Mouse (Mus musculus): ENCODE results near the gene Dhx38. TPM values are rescaled to one million over a fixed set of nuclear protein-coding genes. Genes with fewer than 3 reads are reported as not detected.

Gene Dhx38
- polyA plus RNA-seq, 1 experiment from 2014 or later = 5.6 TPM

- TF ChIP-seq CTCF (IDR thresholded peaks at IDR 0.05; ENCODE audit: low read depth) = no peak
- TF ChIP-seq EP300 (IDR thresholded peaks at IDR 0.05; ENCODE audit: low read depth) = no peak
- Histone ChIP-seq H3K4me1 (ENCODE audit: insufficient read depth) (peaks cover 8% of the 10 kb centered on the region), H3K27ac (ENCODE audit: low read depth) (peak overlapping the region; percentile 72), H3K4me3 (ENCODE audit: low read depth, low read length) (no peak overlapping the region), H3K36me3 (replicated peaks; ENCODE audit: insufficient read depth, low read length) (peaks cover 37% of the 10 kb centered on the region), H3K9ac (replicated peaks) (no peak overlapping the region), H3K9me3 (ENCODE audit: low read length) (no peaks in the 10 kb centered on the region), H3K4me2 (ENCODE audit: low read depth, low read length) (no peak overlapping the region), H3K27me3 (ENCODE audit: insufficient read depth, low read length) (no peaks in the 10 kb centered on the region)
- DNase-seq (no peak), ATAC-seq (no peak)
- WGBS (ENCODE audit: insufficient replicate concordance) = 81% methylated on average over 12 of the region's 12 CpGs
Observed at GRCm38 (mm10) chr8:109571139-109571538, 5.5 kb upstream of the Dhx38 start.

GRCm38 (mm10) chr8:109564766-109565165, 895 bp downstream of the Dhx38 start:
- Histone ChIP-seq H3K27me3 (ENCODE audit: insufficient read depth, low read length) (no peaks in the 10 kb centered on the region), H3K27ac (ENCODE audit: low read depth) (peak overlapping the region; percentile 99), H3K9me3 (ENCODE audit: low read length) (no peaks in the 10 kb centered on the region), H3K4me1 (ENCODE audit: insufficient read depth) (peaks cover 18% of the 10 kb centered on the region), H3K4me3 (ENCODE audit: low read depth, low read length) (peak overlapping the region; percentile 97), H3K36me3 (replicated peaks; ENCODE audit: insufficient read depth, low read length) (peaks cover 32% of the 10 kb centered on the region), H3K4me2 (ENCODE audit: low read depth, low read length) (peak overlapping the region; percentile 87), H3K9ac (replicated peaks) (peak overlapping the region; percentile 88)
- 3% methylated on average over 10 of the region's 10 CpGs for WGBS (ENCODE audit: insufficient replicate concordance)
- DNase-seq (no peak), ATAC-seq (no peak)
- TF ChIP-seq CTCF (IDR thresholded peaks at IDR 0.05; ENCODE audit: low read depth) (no peak), EP300 (IDR thresholded peaks at IDR 0.05; ENCODE audit: low read depth) (no peak)

GRCm38 (mm10) chr8:109563881-109564280, 1.8 kb downstream of the Dhx38 start:
- Histone ChIP-seq H3K4me3 (ENCODE audit: low read depth, low read length) (no peak overlapping the region), H3K9ac (replicated peaks) (no peak overlapping the region), H3K27ac (ENCODE audit: low read depth) (no peak overlapping the region), H3K4me2 (ENCODE audit: low read depth, low read length) (peak overlapping the region; percentile 87), H3K4me1 (ENCODE audit: insufficient read depth) (peaks cover 18% of the 10 kb centered on the region), H3K36me3 (replicated peaks; ENCODE audit: insufficient read depth, low read length) (peaks cover 39% of the 10 kb centered on the region), H3K9me3 (ENCODE audit: low read length) (no peaks in the 10 kb centered on the region), H3K27me3 (ENCODE audit: insufficient read depth, low read length) (no peaks in the 10 kb centered on the region)
- TF ChIP-seq CTCF (IDR thresholded peaks at IDR 0.05; ENCODE audit: low read depth) = no peak
- no peak for TF ChIP-seq EP300 (IDR thresholded peaks at IDR 0.05; ENCODE audit: low read depth)
- DNase-seq (no peak), ATAC-seq (no peak)
- WGBS (ENCODE audit: insufficient replicate concordance) = 36% methylated on average over 2 of the region's 2 CpGs

- DNase-seq (peak; percentile 51), ATAC-seq (no peak)
- peaks cover 98% of the 10 kb centered on the region for H3K36me3 ChIP-seq (replicated peaks; ENCODE audit: insufficient read depth, low read length)
Observed at GRCm38 (mm10) chr8:109551663-109552062, 14.0 kb downstream of the Dhx38 start.

GRCm38 (mm10) chr8:109544049-109544448, 21.6 kb downstream of the Dhx38 start:
- H3K4me1 ChIP-seq (ENCODE audit: insufficient read depth) = no peaks in the 10 kb centered on the region
- TF ChIP-seq CTCF (IDR thresholded peaks at IDR 0.05; ENCODE audit: low read depth) = no peak
- TF ChIP-seq EP300 (IDR thresholded peaks at IDR 0.05; ENCODE audit: low read depth) = no peak
- H3K36me3 ChIP-seq (replicated peaks; ENCODE audit: insufficient read depth, low read length) = peaks cover 26% of the 10 kb centered on the region
- no peaks in the 10 kb centered on the region for H3K27me3 ChIP-seq (ENCODE audit: insufficient read depth, low read length)
- no peak overlapping the region for H3K4me2 ChIP-seq (ENCODE audit: low read depth, low read length)
- no peaks in the 10 kb centered on the region for H3K9me3 ChIP-seq (ENCODE audit: low read length)
- WGBS (ENCODE audit: insufficient replicate concordance) = 19% methylated on average over 3 of the region's 3 CpGs
- H3K9ac ChIP-seq (replicated peaks) = no peak overlapping the region
- ATAC-seq (no peak), DNase-seq (no peak)
- H3K4me3 ChIP-seq (ENCODE audit: low read depth, low read length) = no peak overlapping the region
- H3K27ac ChIP-seq (ENCODE audit: low read depth) = no peak overlapping the region

More at GRCm38 (mm10) chr8:109551663-109552062, 14.0 kb downstream of the Dhx38 start:
- H3K9ac ChIP-seq (replicated peaks) = no peak overlapping the region
- H3K4me1 ChIP-seq (ENCODE audit: insufficient read depth) = no peaks in the 10 kb centered on the region
- H3K4me2 ChIP-seq (ENCODE audit: low read depth, low read length) = no peak overlapping the region
- no peak overlapping the region for H3K4me3 ChIP-seq (ENCODE audit: low read depth, low read length)
- TF ChIP-seq CTCF (IDR thresholded peaks at IDR 0.05; ENCODE audit: low read depth) (peak; percentile 72), EP300 (IDR thresholded peaks at IDR 0.05; ENCODE audit: low read depth) (no peak)
- no peaks in the 10 kb centered on the region for H3K27me3 ChIP-seq (ENCODE audit: insufficient read depth, low read length)
- H3K9me3 ChIP-seq (ENCODE audit: low read length) = no peaks in the 10 kb centered on the region
- no peak overlapping the region for H3K27ac ChIP-seq (ENCODE audit: low read depth)
- 42% methylated on average over 3 of the region's 3 CpGs for WGBS (ENCODE audit: insufficient replicate concordance)

- Histone ChIP-seq H3K27ac (ENCODE audit: low read depth) (no peak overlapping the region), H3K4me3 (ENCODE audit: low read depth, low read length) (no peak overlapping the region), H3K36me3 (replicated peaks; ENCODE audit: insufficient read depth, low read length) (peaks cover 15% of the 10 kb centered on the region), H3K9ac (replicated peaks) (no peak overlapping the region), H3K4me2 (ENCODE audit: low read depth, low read length) (no peak overlapping the region), H3K9me3 (ENCODE audit: low read length) (no peaks in the 10 kb centered on the region), H3K4me1 (ENCODE audit: insufficient read depth) (no peaks in the 10 kb centered on the region), H3K27me3 (ENCODE audit: insufficient read depth, low read length) (no peaks in the 10 kb centered on the region)
- no peak for ATAC-seq
- DNase-seq = no peak
- TF ChIP-seq EP300 (IDR thresholded peaks at IDR 0.05; ENCODE audit: low read depth) (no peak), CTCF (IDR thresholded peaks at IDR 0.05; ENCODE audit: low read depth) (no peak)
- 72% methylated on average over 8 of the region's 8 CpGs for WGBS (ENCODE audit: insufficient replicate concordance)
Observed at GRCm38 (mm10) chr8:109542748-109543519, 22.7 kb downstream of the Dhx38 start.

Data from liver, postnatal 0 days (tissue).